ENCODE assay signal across 22 mouse cellular contexts in the genomic region with DNA sequence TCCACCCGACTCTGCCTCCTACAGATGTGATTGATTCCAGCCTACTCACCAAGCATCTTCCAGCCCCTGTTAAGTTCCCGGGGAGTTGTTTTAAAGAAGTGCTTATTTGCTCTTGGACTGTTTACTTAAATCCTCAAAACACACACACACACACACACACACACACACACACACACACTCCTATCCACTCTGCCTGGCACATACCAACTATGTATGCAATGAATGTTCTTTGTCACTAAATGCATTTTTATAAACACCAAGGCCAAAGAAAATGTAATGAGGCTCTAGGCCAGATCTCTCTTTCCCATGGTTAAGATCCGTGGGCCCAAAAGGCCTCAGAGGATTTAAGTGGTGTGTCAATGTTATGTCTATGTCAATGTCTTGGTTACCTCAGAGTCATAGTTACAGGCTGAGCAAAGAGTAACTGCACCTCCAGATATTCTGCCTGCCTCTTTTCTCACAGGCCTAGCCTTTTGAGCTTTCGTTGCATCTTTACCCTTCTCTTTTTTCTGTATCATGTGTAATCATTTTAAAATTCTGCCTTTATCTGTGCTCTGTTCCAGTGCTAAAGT. TPM values are rescaled to one million over a fixed set of nuclear protein-coding genes. Genes with fewer than 3 reads are reported as not detected.
DNase-seq lines count a peak whose midpoint lies in the region; ATAC-seq and TF ChIP-seq lines count a peak whose summit lies in the region.
"Had no signal": no experiment of that assay in that cellular context is flagged by ENCODE, and none has a peak within 500 bp of the region (broad histone marks: within the 10 kb centered on the region; RNA-seq: fewer than 3 reads in every experiment).

No protein-coding gene starts in this region.

- no peak for TF ChIP-seq EP300 in stomach, postnatal 0 days (optimal IDR thresholded peaks at IDR 0.05)

- WGBS in hindbrain, embryonic 15.5 days = 62% methylated on average over 4 of the region's 4 CpGs
- 67% methylated on average over 4 of the region's 4 CpGs for WGBS in hindbrain, embryonic 16.5 days
- 55% methylated on average over 4 of the region's 4 CpGs for WGBS in kidney, postnatal 0 days
- WGBS in stomach, embryonic 16.5 days = 36% methylated on average over 4 of the region's 4 CpGs
- 42% methylated on average over 4 of the region's 4 CpGs for WGBS in stomach, postnatal 0 days

- no peak for ATAC-seq in hindbrain, embryonic 15.5 days (ENCODE audit: low FRiP score, low read depth)
- no peak for ATAC-seq in hindbrain, embryonic 16.5 days
- ATAC-seq in kidney, postnatal 0 days (replicated peaks; ENCODE audit: low FRiP score, low read depth) = no peak
- ATAC-seq in stomach, embryonic 16.5 days (ENCODE audit: insufficient read depth, low FRiP score) = no peak
- ATAC-seq in stomach, postnatal 0 days (ENCODE audit: low FRiP score, low TSS enrichment) = no peak
- ATAC-seq in monocyte, adult 5-6 weeks (replicated peaks; ENCODE audit: insufficient number of reproducible peaks, low FRiP score, low TSS enrichment, poor library complexity, severe bottlenecking) = no peak
- ATAC-seq: forebrain, embryonic 14.5 days had no signal

- H3K4me2 ChIP-seq in hindbrain, embryonic 15.5 days = peak overlapping the region; percentile 95
- no peak overlapping the region; the same call in 1 of the 2 replicates for H3K4me2 ChIP-seq in hindbrain, embryonic 16.5 days (ENCODE audit: low read length)
- peak overlapping the region; percentile 96 for H3K4me2 ChIP-seq in kidney, postnatal 0 days (ENCODE audit: low read length)
- H3K4me2 ChIP-seq in stomach, embryonic 16.5 days (ENCODE audit: low read depth, low read length) = peak overlapping the region; percentile 58; the same call in 1 of the 2 replicates
- H3K4me2 ChIP-seq in stomach, postnatal 0 days (replicated peaks; ENCODE audit: low read depth) = no peak overlapping the region

- H3K9me3 ChIP-seq in hindbrain, embryonic 15.5 days = no peaks in the 10 kb centered on the region
- H3K9me3 ChIP-seq in hindbrain, embryonic 16.5 days (ENCODE audit: control insufficient read depth, low read length) = no peaks in the 10 kb centered on the region
- H3K9me3 ChIP-seq in kidney, postnatal 0 days (replicated peaks; ENCODE audit: low read length) = no peaks in the 10 kb centered on the region
- H3K9me3 ChIP-seq in stomach, embryonic 16.5 days (replicated peaks; ENCODE audit: control insufficient read depth, low read length) = no peaks in the 10 kb centered on the region
- no peaks in the 10 kb centered on the region for H3K9me3 ChIP-seq in stomach, postnatal 0 days (ENCODE audit: control insufficient read depth, low read length)
- H3K9me3 ChIP-seq: hindbrain, embryonic 10.5 days; limb, embryonic 13.5 days had no signal

- H3K27ac ChIP-seq in hindbrain, embryonic 15.5 days (replicated peaks) = no peak overlapping the region
- no peak overlapping the region for H3K27ac ChIP-seq in hindbrain, embryonic 16.5 days (ENCODE audit: low read depth, low read length)
- H3K27ac ChIP-seq in kidney, postnatal 0 days = no peak overlapping the region
- no peak overlapping the region for H3K27ac ChIP-seq in stomach, embryonic 16.5 days (ENCODE audit: low read length)
- H3K27ac ChIP-seq in stomach, postnatal 0 days (replicated peaks) = no peak overlapping the region
- H3K27ac ChIP-seq: hindbrain, embryonic 10.5 days; limb, embryonic 13.5 days had no signal

- no peaks in the 10 kb centered on the region for H3K27me3 ChIP-seq in hindbrain, embryonic 15.5 days
- no peaks in the 10 kb centered on the region for H3K27me3 ChIP-seq in hindbrain, embryonic 16.5 days (replicated peaks; ENCODE audit: control insufficient read depth, insufficient read depth, low read length)
- no peaks in the 10 kb centered on the region for H3K27me3 ChIP-seq in kidney, postnatal 0 days (ENCODE audit: insufficient read depth, low read length)
- no peaks in the 10 kb centered on the region for H3K27me3 ChIP-seq in stomach, embryonic 16.5 days (ENCODE audit: control insufficient read depth, insufficient read depth, low read length)
- H3K27me3 ChIP-seq in stomach, postnatal 0 days (ENCODE audit: control insufficient read depth, insufficient read depth, low read length) = no peaks in the 10 kb centered on the region
- H3K27me3 ChIP-seq: limb, embryonic 13.5 days had no signal

- H3K4me3 ChIP-seq in hindbrain, embryonic 15.5 days = no peak overlapping the region
- no peak overlapping the region for H3K4me3 ChIP-seq in hindbrain, embryonic 16.5 days (ENCODE audit: low read length)
- no peak overlapping the region for H3K4me3 ChIP-seq in kidney, postnatal 0 days (replicated peaks; ENCODE audit: low read depth, low read length)
- no peak overlapping the region for H3K4me3 ChIP-seq in stomach, embryonic 16.5 days (replicated peaks; ENCODE audit: low read length)
- no peak overlapping the region for H3K4me3 ChIP-seq in stomach, postnatal 0 days (ENCODE audit: low read depth, low read length)

- peaks cover 7% of the 10 kb centered on the region; the same call in 1 of the 2 replicates for H3K4me1 ChIP-seq in hindbrain, embryonic 15.5 days (replicated peaks)
- 0 out of 2 replicates have a peak, but pooled peaks cover 4% of the 10 kb centered on the region for H3K4me1 ChIP-seq in hindbrain, embryonic 16.5 days (ENCODE audit: control insufficient read depth, insufficient read depth, low read depth, low read length)
- 0 out of 2 replicates have a peak, but pooled peaks cover 6% of the 10 kb centered on the region for H3K4me1 ChIP-seq in kidney, postnatal 0 days (replicated peaks; ENCODE audit: insufficient read depth, low read length)
- H3K4me1 ChIP-seq in stomach, embryonic 16.5 days (ENCODE audit: control insufficient read depth, insufficient read depth, low read length) = peaks cover 6% of the 10 kb centered on the region; the same call in 1 of the 2 replicates
- H3K4me1 ChIP-seq in stomach, postnatal 0 days (replicated peaks; ENCODE audit: control insufficient read depth, insufficient read depth) = no peaks in the 10 kb centered on the region; the same call in 1 of the 2 replicates

- TF ChIP-seq CTCF in kidney, postnatal 0 days (IDR thresholded peaks at IDR 0.05; ENCODE audit: low read depth) = no peak
- TF ChIP-seq CTCF in stomach, postnatal 0 days (IDR thresholded peaks at IDR 0.05; ENCODE audit: low read depth) = no peak

- DNase-seq in kidney, postnatal 0 days (ENCODE audit: low spot score) = no peak
- no peak for DNase-seq in kidney, adult 11 months
- no peak for DNase-seq in stomach, postnatal 0 days (ENCODE audit: low spot score)
- peak; percentile 51 for DNase-seq in yolk sac, embryonic 10.5 days (ENCODE audit: low spot score)
- DNase-seq: adrenal gland, adult 8-10 months; cerebellum, adult 8-10 months; gastrocnemius, postnatal 36 days; kidney, adult 18-20 months; layer of hippocampus, postnatal 36 days; lung, adult 2 months; lung, postnatal 4 days; right cerebral cortex, postnatal 4 days; thymus, postnatal 25 days had no signal

- H3K36me3 ChIP-seq in hindbrain, embryonic 15.5 days = no peaks in the 10 kb centered on the region
- H3K36me3 ChIP-seq in hindbrain, embryonic 16.5 days (ENCODE audit: control insufficient read depth, insufficient read depth, low read length) = no peaks in the 10 kb centered on the region
- H3K36me3 ChIP-seq in kidney, postnatal 0 days (ENCODE audit: insufficient read depth, low read length) = no peaks in the 10 kb centered on the region
- H3K36me3 ChIP-seq in stomach, embryonic 16.5 days (ENCODE audit: control insufficient read depth, insufficient read depth, low read length) = no peaks in the 10 kb centered on the region
- H3K36me3 ChIP-seq in stomach, postnatal 0 days (ENCODE audit: control insufficient read depth, insufficient read depth, low read length) = no peaks in the 10 kb centered on the region
- H3K36me3 ChIP-seq: hindbrain, embryonic 10.5 days; limb, embryonic 13.5 days had no signal

- no peak overlapping the region for H3K9ac ChIP-seq in hindbrain, embryonic 15.5 days
- H3K9ac ChIP-seq in hindbrain, embryonic 16.5 days (ENCODE audit: low read depth, low read length) = no peak overlapping the region
- no peak overlapping the region for H3K9ac ChIP-seq in kidney, postnatal 0 days (ENCODE audit: low read depth, low read length)
- no peak overlapping the region for H3K9ac ChIP-seq in stomach, embryonic 16.5 days (ENCODE audit: low read length)
- no peak overlapping the region for H3K9ac ChIP-seq in stomach, postnatal 0 days (ENCODE audit: low read length)
- H3K9ac ChIP-seq: limb, embryonic 13.5 days had no signal

RNA-seq across cellular contexts. Expression of a gene that starts 2.1 kb away (rescaled TPM):
- 5.8 and 7.6 TPM in 2 replicates for polyA plus RNA-seq in hindbrain, embryonic 15.5 days (2015; fragmentation: Nextera tagmentation; extraction: Ambion mirVana)
- 6.2 and 6.5 TPM in 2 replicates for polyA plus RNA-seq in hindbrain, embryonic 16.5 days (2015; fragmentation: Nextera tagmentation; extraction: Ambion mirVana)
- polyA plus RNA-seq in kidney, postnatal 0 days (2015; fragmentation: Nextera tagmentation; extraction: Ambion mirVana) = 24.8 and 25.0 TPM in 2 replicates
- 7.2 and 7.3 TPM in 2 replicates for polyA plus RNA-seq in stomach, embryonic 16.5 days (2015; fragmentation: Nextera tagmentation; extraction: Ambion mirVana)
- 4.2 and 5.0 TPM in 2 replicates for polyA plus RNA-seq in stomach, postnatal 0 days (2015; fragmentation: Nextera tagmentation; extraction: Ambion mirVana)
- total RNA-seq in monocyte, adult 5-6 weeks (2017) = not detected in 3 replicates
- total RNA-seq: neutrophil, adult 5-6 weeks had no signal

RNA-seq across cellular contexts. Expression of a gene that starts 28.2 kb away (rescaled TPM):
- polyA plus RNA-seq in hindbrain, embryonic 15.5 days (2015; fragmentation: Nextera tagmentation; extraction: Ambion mirVana) = 9.7 and 12.2 TPM in 2 replicates
- 8.3 and 10.8 TPM in 2 replicates for polyA plus RNA-seq in hindbrain, embryonic 16.5 days (2015; fragmentation: Nextera tagmentation; extraction: Ambion mirVana)
- 1.6 and 3.7 TPM in 2 replicates for polyA plus RNA-seq in kidney, postnatal 0 days (2015; fragmentation: Nextera tagmentation; extraction: Ambion mirVana)
- 3.8 and 4.4 TPM in 2 replicates for polyA plus RNA-seq in stomach, embryonic 16.5 days (2015; fragmentation: Nextera tagmentation; extraction: Ambion mirVana)
- 7.2 and 8.1 TPM in 2 replicates for polyA plus RNA-seq in stomach, postnatal 0 days (2015; fragmentation: Nextera tagmentation; extraction: Ambion mirVana)
- 3.4 to 3.6 TPM in 2 of 3 replicates, not detected in the other for total RNA-seq in monocyte, adult 5-6 weeks (2017)
- total RNA-seq: neutrophil, adult 5-6 weeks had no signal

RNA-seq across cellular contexts. Expression of a gene that starts 56.9 kb away (rescaled TPM):
- 1.4 and 1.6 TPM in 2 replicates for polyA plus RNA-seq in hindbrain, embryonic 15.5 days (2015; fragmentation: Nextera tagmentation; extraction: Ambion mirVana)
- 2.2 and 2.8 TPM in 2 replicates for polyA plus RNA-seq in hindbrain, embryonic 16.5 days (2015; fragmentation: Nextera tagmentation; extraction: Ambion mirVana)
- 12.1 and 13.2 TPM in 2 replicates for polyA plus RNA-seq in kidney, postnatal 0 days (2015; fragmentation: Nextera tagmentation; extraction: Ambion mirVana)
- polyA plus RNA-seq in stomach, embryonic 16.5 days (2015; fragmentation: Nextera tagmentation; extraction: Ambion mirVana) = 10.8 and 11.8 TPM in 2 replicates
- 10.8 and 11.8 TPM in 2 replicates for polyA plus RNA-seq in stomach, postnatal 0 days (2015; fragmentation: Nextera tagmentation; extraction: Ambion mirVana)
- not detected in 3 replicates for total RNA-seq in monocyte, adult 5-6 weeks (2017)
- total RNA-seq: gastrocnemius, postnatal 36 days; heart, adult 8-10 months; neutrophil, adult 5-6 weeks had no signal

Comparison
In these comparisons a context has a peak if more than half of its experiments do, and no peak if none do; other contexts are left out.
1. H3K4me2 ChIP-seq: peak in hindbrain, embryonic 15.5 days (single experiment), kidney, postnatal 0 days (single experiment) and stomach, embryonic 16.5 days (single experiment); none in hindbrain, embryonic 16.5 days (single experiment) and stomach, postnatal 0 days (single experiment).